Mouse (Mus musculus) embryo, embryonic 11.5 days (tissue): ENCODE results near the gene Fam208a.
A peak's percentile ranks its signal among the peaks of the same experiment; 100 is the strongest.

ENCODE experiments used
- DNase-seq: peaks from one replicate; pipeline ENCODE4 v3.0.0-alpha.2; 2012; ENCODE audit warnings: low read depth, low spot score

The Fam208a gene

DNA sequence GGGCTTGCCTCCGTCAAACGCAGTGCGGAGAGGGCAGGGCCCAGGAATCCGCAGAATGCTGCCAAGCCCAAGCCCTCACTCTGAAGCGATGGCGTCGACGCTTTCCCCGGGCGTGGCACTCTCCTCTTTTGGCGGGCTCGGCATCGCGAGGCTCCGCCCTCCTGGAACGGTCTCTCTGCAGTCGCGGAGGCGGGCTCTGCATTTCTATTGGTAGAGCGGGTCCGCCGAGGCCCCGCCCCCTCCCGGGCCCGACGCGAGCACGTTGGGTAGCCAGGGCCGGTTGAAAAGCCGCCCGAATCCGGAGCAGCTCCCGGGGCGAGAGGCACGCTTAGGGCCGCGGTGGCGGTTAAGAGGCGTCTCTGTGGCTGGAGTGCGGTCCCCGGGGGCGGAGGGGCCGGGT, at the start of gene Fam208a:
Gene Fam208a (plus strand): TSS at position 262 of the 400 bp plus-strand sequence.
- peak; percentile 82 for DNase-seq

DNA sequence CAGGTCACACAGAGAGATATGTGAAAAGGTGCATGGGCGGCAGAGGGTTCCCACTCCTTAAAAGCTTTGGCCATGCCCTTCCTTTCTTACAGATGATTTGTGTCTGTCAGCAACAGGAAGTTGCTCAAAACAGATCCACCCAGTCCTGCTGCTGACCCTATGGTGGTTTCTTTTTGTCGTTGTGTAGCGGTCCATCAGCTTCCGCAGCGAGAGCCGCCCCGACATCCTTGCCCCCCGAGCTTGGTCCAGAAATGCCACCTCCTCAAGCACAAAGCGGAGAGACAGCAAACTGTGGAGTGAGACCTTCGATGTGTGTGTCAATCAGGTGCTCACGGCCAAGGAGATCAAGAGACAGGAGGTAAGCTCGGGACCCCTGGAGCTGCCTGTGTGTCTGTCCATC, 49.2 kb upstream of the Fam208a start:
- no peak for DNase-seq

DNA sequence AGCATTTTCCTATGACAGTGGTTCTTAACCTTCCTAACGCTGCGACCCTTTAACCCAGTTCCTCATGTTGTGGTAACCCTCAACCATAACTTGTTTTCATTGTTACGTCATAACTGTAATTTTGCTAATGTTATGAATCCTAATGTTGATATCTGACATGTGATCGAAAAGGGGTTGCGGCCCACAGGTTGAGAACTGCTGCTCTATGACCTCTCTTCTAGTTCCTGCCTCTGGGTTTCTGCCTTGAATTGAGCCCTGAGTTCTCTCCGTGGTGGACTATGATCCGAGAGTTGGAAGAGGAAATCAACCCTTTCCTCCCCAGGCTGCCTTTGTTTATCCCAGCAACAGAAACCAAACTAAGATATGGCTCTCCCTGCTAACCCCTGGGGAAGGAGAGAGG, 47.2 kb upstream of the Fam208a start:
- DNase-seq, result no peak

DNA sequence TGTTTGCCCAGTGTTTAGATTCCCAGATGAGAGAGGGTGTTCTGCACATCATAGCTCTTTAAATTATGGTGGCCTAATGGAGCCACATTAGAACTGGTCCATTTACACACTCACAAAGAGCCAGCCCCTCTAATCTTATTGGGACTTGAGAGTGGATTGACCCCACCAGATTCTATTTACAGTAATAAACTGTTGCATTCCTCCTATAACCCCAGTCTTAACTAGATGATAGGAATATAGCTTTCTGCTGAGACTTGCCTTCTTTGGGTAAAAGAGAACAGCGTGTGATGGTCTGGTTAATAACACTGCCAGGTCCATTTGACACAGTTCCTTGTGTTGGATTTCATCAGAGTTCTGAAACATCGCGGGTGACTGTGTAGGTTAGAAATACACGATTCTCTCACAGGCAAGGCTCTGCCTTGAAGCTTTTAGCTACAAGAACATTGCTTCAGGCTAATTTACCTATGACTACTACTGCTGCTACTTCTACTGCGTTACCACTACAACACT, 45.3 kb upstream of the Fam208a start:
- no peak for DNase-seq

GRCm38 (mm10) chr14:27384143-27384542, 44.5 kb upstream of the Fam208a start:
- no peak for DNase-seq

- no peak for DNase-seq
Measured at GRCm38 (mm10) chr14:27388616-27389015, 40.0 kb upstream of the Fam208a start.

DNA sequence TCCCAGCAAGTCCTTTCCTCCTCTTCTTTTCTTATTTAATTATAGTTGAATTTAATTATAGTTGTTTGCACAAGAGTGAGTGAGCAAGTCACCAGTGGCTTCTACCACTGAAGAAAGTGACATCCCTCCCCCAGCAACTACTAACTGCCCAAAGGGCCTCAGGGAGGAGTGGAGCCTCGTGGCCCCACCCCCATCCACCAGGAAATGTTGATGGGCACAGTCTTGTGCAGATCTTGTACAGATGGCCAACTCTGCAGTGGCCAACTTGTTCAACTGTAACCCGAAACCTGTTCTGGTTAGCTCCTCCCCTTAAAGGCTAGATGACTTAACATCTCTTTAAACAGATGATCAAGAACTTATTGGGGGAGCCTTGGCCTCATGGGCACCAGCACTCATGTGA, 38.9 kb upstream of the Fam208a start:
- DNase-seq, result no peak

DNA sequence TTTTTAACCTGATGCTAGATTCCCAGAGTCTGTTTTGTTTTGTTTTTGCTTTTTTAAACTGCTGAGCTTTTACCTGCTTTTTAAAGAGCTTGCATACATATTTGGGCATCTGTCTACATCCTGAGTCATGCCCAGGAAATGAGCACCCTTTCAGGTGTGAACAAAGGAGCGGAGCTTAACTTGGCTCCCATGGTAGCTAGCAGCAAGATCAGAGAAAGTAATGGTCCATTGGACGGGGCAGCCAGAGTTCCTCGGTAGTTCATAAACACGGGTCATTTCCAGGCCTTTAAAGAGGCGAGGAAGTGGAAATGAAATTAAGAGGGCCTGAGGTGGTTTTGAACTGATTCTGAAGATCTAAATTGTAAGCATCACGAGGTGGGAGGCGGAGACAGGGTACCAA, 38.0 kb upstream of the Fam208a start:
- no peak for DNase-seq

DNA sequence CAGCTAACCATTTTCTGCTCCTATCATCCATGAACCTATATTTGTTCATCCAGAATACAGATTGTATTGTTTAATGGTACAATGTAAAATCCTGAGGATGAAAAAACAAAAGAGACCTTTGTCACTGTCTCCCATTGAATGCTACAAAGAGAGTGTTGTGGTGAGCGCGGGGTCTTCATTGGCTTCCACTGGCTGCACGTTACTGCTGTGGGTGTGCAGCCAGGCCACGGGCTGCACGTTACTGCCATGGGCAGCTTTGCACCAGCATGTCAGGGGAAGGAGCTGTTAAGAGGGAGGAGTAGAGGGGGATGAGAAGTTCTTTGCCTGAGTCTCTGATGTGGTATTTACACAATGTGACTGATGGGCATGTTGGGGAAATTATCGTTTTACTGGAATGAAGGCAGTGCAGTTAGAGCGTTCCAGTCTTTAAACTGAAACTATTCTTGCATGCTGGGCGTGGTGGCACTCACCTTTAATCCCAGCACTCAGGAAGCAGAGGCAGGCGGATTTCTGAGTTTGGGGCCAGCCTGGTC, 36.8 kb upstream of the Fam208a start:
- no peak for DNase-seq

GRCm38 (mm10) chr14:27392660-27393059, 36.0 kb upstream of the Fam208a start:
- no peak for DNase-seq

DNA sequence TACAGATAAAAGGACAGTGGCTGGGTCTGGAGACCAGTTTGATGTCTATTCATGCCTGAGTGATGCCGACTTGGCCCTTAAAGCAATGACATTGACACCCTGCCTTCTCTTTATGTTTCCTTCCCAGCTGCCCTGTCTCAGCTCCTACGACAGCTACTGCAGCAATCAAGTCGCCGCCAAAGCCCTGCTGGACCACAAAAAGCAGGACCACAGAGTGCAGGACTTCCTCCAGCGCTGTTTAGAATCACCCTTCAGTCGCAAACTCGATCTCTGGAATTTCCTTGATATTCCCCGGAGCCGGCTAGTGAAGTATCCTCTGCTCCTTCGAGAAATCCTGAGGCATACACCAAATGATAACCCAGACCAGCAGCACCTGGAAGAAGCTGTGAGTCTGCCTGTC, 34.8 kb upstream of the Fam208a start:
- no peak for DNase-seq

GRCm38 (mm10) chr14:27396424-27396823, 32.2 kb upstream of the Fam208a start:
- no peak for DNase-seq

DNA sequence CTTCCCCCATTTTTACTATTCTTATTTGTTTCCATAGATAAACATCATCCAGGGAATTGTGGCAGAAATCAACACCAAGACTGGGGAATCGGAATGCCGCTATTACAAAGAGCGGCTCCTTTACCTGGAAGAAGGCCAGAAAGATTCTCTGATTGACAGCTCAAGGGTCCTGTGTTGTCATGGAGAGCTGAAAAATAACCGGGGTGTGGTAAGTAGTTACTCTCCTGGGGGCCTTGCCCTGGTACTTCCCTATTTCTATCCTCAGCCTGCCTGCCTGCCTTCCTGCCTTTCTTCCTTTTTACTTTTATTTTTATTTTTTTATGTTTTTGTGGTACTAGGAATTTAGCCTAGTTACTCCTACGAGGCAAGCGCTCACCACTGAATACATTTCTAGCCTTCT, 31.1 kb upstream of the Fam208a start:
- DNase-seq, result no peak

DNA sequence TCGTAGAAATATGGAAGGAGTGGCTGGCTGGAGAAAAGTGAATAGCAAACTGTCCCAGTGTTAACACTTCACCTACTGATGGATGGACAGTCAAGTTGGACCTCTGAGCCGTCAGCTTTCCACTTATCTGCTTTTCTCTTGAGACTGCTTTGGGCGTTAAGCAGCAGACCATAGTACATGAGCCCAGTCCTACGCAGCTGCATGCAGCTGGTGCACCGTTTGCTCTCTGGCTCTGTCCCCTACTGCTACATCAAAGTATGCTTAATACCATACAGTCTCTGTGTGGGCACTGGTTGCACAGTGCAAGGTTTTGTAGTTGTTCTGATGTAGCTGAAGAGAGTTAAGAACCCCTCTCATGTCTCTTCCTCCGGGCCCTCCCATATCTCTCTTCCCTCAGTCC, 28.1 kb upstream of the Fam208a start:
- no peak for DNase-seq

- DNase-seq, result no peak
Measured at GRCm38 (mm10) chr14:27401717-27402278, 26.8 kb upstream of the Fam208a start.

- no peak for DNase-seq
Measured at GRCm38 (mm10) chr14:27402332-27403250, 26.0 kb upstream of the Fam208a start.

GRCm38 (mm10) chr14:27405452-27405851, 23.2 kb upstream of the Fam208a start:
- DNase-seq, result no peak

DNA sequence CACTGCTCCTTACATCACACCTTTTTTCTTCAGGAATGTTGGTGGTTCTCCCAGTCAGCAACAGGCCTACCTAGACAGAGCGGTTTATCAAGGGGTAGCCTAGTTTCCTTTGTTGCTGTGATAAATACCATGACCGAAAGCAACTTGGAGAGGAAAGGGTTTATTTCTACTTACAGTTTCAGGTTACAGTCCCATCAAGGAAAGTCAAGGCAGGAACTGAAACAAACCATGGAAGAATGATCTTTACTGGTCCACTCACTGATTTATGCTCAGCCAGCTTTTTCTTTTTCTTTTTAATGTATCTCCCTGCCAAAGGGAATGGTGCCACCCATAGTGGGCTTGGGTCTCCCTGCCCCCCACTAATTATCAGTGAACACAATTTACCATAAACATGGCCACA, 22.7 kb upstream of the Fam208a start:
- DNase-seq, result no peak

DNA sequence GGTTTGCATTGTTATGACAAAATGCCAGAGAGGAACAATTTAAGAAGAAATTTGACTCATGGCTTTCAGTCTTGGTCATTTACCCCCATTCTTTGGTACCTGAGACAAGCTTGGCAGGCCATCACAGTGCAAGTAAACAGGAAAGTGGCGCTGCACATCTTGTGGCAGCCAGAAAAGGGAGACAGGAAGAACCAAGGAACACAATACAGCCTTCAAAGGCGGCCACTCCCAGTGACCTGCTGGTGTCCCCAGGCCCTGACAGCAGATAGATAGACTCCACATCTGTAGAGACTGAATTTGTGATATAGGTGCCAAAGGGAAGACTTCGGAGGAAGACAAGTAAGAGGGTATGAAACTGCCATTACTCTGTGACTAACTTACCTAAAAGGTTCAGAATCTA, 20.4 kb upstream of the Fam208a start:
- DNase-seq, result no peak

GRCm38 (mm10) chr14:27409662-27410061, 19.0 kb upstream of the Fam208a start:
- no peak for DNase-seq

DNA sequence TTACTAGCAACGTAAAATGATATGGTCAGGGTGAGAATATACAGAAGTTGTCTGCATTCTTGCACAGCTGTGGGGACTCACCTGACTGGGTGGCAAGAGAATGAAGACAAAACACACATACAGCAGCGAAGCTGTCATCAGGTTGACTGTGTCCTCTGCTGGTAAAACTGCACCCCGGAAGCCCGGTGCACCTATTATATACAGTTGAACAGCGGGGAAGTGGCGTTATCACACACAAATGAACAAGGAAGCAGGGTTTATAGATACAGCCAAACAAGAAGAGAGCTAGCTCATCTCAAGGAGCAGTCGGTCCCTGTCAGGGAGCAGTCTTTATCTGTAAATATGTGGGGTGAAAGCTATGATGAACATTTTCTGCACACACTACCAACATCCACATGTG, 17.1 kb upstream of the Fam208a start:
- no peak for DNase-seq

- DNase-seq, result no peak
Measured at GRCm38 (mm10) chr14:27412699-27413098, 15.9 kb upstream of the Fam208a start.

DNA sequence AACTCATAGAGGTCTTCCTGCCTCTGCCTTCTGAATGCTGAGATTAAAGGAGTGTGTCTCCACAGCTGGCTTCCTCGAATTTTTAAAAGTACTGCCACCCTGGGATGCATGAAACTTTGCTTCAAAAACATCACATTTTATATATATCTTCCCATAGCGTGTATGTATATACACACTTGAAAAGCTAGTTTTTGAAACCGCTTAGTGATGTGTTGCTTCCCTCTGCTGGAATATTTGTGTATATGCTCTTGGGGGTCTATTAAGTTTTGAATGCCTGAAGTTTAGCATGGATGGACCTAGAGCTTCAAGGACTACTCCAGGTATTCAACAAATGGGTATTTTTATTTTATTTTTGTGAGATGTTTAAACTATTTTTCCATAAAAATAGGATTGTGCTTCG, 14.7 kb upstream of the Fam208a start:
- peak; percentile 29 for DNase-seq
